In the genomic region with DNA sequence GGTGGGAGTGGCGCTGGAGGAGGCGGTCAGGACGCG, we compare ENCODE assay signal across 9 mouse cellular contexts. TPM values are rescaled to one million over a fixed set of nuclear protein-coding genes. Genes with fewer than 3 reads are reported as not detected.
DNase-seq lines count a peak whose midpoint lies in the region; ATAC-seq and TF ChIP-seq lines count a peak whose summit lies in the region.
"Had no signal": no experiment of that assay in that cellular context is flagged by ENCODE, and none has a peak within 500 bp of the region (broad histone marks: within the 10 kb centered on the region; RNA-seq: fewer than 3 reads in every experiment).

A gene (plus strand): TSS at position 6 of the 36 bp plus-strand sequence.

- peak within 1 kb of the TSS; percentile 55 for H3K4me3 ChIP-seq in erythroblast, embryonic 14.5 days (replicated peaks)
- peak within 1 kb of the TSS; percentile 63 for H3K4me3 ChIP-seq in thymus, adult 2 months (ENCODE audit: control insufficient read depth, insufficient read depth, low read length)
- H3K4me3 ChIP-seq in limb, embryonic 14.5 days (replicated peaks; ENCODE audit: low read length), result peak within 1 kb of the TSS; percentile 50
- H3K4me3 ChIP-seq in stomach, postnatal 0 days (ENCODE audit: low read depth, low read length), result peak within 1 kb of the TSS; percentile 49

- peaks cover 15% of the 10 kb centered on the region for H3K4me1 ChIP-seq in erythroblast, embryonic 14.5 days (ENCODE audit: control insufficient read depth)
- H3K4me1 ChIP-seq in thymus, adult 2 months (replicated peaks; ENCODE audit: control insufficient read depth, insufficient read depth, low read length), result peaks cover 62% of the 10 kb centered on the region
- H3K4me1 ChIP-seq in limb, embryonic 14.5 days (ENCODE audit: control insufficient read depth, insufficient read depth, low read length), result peaks cover 9% of the 10 kb centered on the region
- H3K4me1 ChIP-seq in stomach, postnatal 0 days (replicated peaks; ENCODE audit: control insufficient read depth, insufficient read depth), result no peaks in the 10 kb centered on the region

- H3K9me3 ChIP-seq in erythroblast, embryonic 14.5 days (ENCODE audit: control insufficient read depth, low read length), result no peaks in the 10 kb centered on the region
- no peaks in the 10 kb centered on the region for H3K9me3 ChIP-seq in limb, embryonic 14.5 days (ENCODE audit: control insufficient read depth, low read length)
- H3K9me3 ChIP-seq in stomach, postnatal 0 days (ENCODE audit: control insufficient read depth, low read length), result no peaks in the 10 kb centered on the region

- no peak for TF ChIP-seq CTCF in thymus, adult 2 months (IDR thresholded peaks at IDR 0.05; ENCODE audit: borderline replicate concordance, control insufficient read depth, extremely low read depth, insufficient read depth, low read length, poor library complexity)
- no peak for TF ChIP-seq CTCF in stomach, postnatal 0 days (IDR thresholded peaks at IDR 0.05; ENCODE audit: low read depth)

- H3K27me3 ChIP-seq in erythroblast, embryonic 14.5 days (ENCODE audit: control insufficient read depth), result peaks cover 44% of the 10 kb centered on the region
- H3K27me3 ChIP-seq in thymus, adult 2 months (ENCODE audit: control insufficient read depth, insufficient read depth, low read length), result no peaks in the 10 kb centered on the region
- peaks cover 26% of the 10 kb centered on the region for H3K27me3 ChIP-seq in limb, embryonic 14.5 days (ENCODE audit: control insufficient read depth, insufficient read depth, low read length)
- H3K27me3 ChIP-seq in stomach, postnatal 0 days (ENCODE audit: control insufficient read depth, insufficient read depth, low read length), result no peaks in the 10 kb centered on the region

- peak within 1 kb of the TSS; percentile 53 for H3K9ac ChIP-seq in limb, embryonic 14.5 days (ENCODE audit: low read depth, low read length, severe bottlenecking)
- H3K9ac ChIP-seq in stomach, postnatal 0 days (ENCODE audit: low read length), result peak within 1 kb of the TSS; percentile 59

- ATAC-seq in erythroblast, adult 5-6 weeks (replicated peaks; ENCODE audit: low FRiP score, poor library complexity, severe bottlenecking), result no peak
- ATAC-seq in limb, embryonic 14.5 days (ENCODE audit: low FRiP score, low read depth), result no peak
- no peak for ATAC-seq in stomach, postnatal 0 days (ENCODE audit: low FRiP score, low TSS enrichment)

- peaks cover 9% of the 10 kb centered on the region for H3K36me3 ChIP-seq in erythroblast, embryonic 14.5 days (ENCODE audit: control insufficient read depth)
- H3K36me3 ChIP-seq in thymus, adult 2 months (ENCODE audit: control insufficient read depth, insufficient read depth, low read length), result no peaks in the 10 kb centered on the region
- H3K36me3 ChIP-seq in limb, embryonic 14.5 days (ENCODE audit: control insufficient read depth, insufficient read depth, low read length), result peaks cover 10% of the 10 kb centered on the region
- peaks cover 5% of the 10 kb centered on the region; the same call in 1 of the 2 replicates for H3K36me3 ChIP-seq in stomach, postnatal 0 days (ENCODE audit: control insufficient read depth, insufficient read depth, low read length)

- no peak within 1 kb of the TSS for H3K27ac ChIP-seq in thymus, adult 2 months (ENCODE audit: control insufficient read depth, insufficient read depth, low read length)
- no peak within 1 kb of the TSS for H3K27ac ChIP-seq in limb, embryonic 14.5 days (replicated peaks; ENCODE audit: low read depth, low read length)
- 0 out of 2 replicates have a peak within 1 kb of the TSS, but pooled peaks have one; percentile 18 for H3K27ac ChIP-seq in stomach, postnatal 0 days (replicated peaks)

- H3K4me2 ChIP-seq in limb, embryonic 14.5 days (replicated peaks; ENCODE audit: low read depth, low read length, severe bottlenecking), result peak within 1 kb of the TSS; percentile 76
- peak within 1 kb of the TSS; percentile 77 for H3K4me2 ChIP-seq in stomach, postnatal 0 days (replicated peaks; ENCODE audit: low read depth)

- TF ChIP-seq POLR2A in thymus, adult 2 months (IDR thresholded peaks at IDR 0.05; ENCODE audit: control insufficient read depth, extremely low read depth, insufficient read depth, low read length, poor library complexity), result no peak
- no peak for TF ChIP-seq POLR2A in limb, embryonic 14.5 days (IDR thresholded peaks at IDR 0.05; ENCODE audit: borderline replicate concordance, extremely low read depth, insufficient read depth, insufficient read length)

- 0% methylated on average over 4 of the region's 4 CpGs for WGBS in thymus, adult 2 months
- 4% methylated on average over 4 of the region's 4 CpGs for WGBS in limb, embryonic 14.5 days
- 0% methylated on average over 3 of the region's 4 CpGs for WGBS in stomach, postnatal 0 days

- TF ChIP-seq EP300 in stomach, postnatal 0 days (optimal IDR thresholded peaks at IDR 0.05), result no peak

- DNase-seq in thymus, adult 2 months, result no peak
- no peak for DNase-seq in thymus, postnatal 25 days
- DNase-seq in limb, embryonic 14.5 days (ENCODE audit: low spot score), result no peak
- no peak for DNase-seq in stomach, postnatal 0 days (ENCODE audit: low spot score)
- DNase-seq in natural killer cell, adult 2 months (ENCODE audit: low spot score in 2 of 2), result no peak
- DNase-seq in layer of hippocampus, adult 11-12 months (ENCODE audit: low spot score), result no peak
- DNase-seq: cerebellum, adult 9-10 months had no signal

RNA-seq across cellular contexts. Expression of the gene that starts here (rescaled TPM):
- not detected in 2 replicates for polyA plus RNA-seq in erythroblast, embryonic 14.5 days (2012)
- 0.42 TPM in 1 of 2 replicates, not detected in the other for total RNA-seq in erythroblast, adult 5-6 weeks (2015; ENCODE audit: low replicate concordance)
- 0.17 TPM in 1 of 2 replicates, not detected in the other for total RNA-seq in erythroblast, adult 5-6 weeks (2017; ENCODE audit: low replicate concordance)
- polyA plus RNA-seq in thymus, adult 2 months (2012; rRNA removed), result 53.4 and 55.4 TPM in 2 replicates
- polyA plus RNA-seq in limb, embryonic 14.5 days (2012; rRNA removed), result 4.7 and 6.4 TPM in 2 replicates
- polyA plus RNA-seq in limb, embryonic 14.5 days (2014; fragmentation: Nextera tagmentation; extraction: Ambion mirVana), result 3.3 and 4.2 TPM in 2 replicates
- polyA plus RNA-seq in stomach, postnatal 0 days (2015; fragmentation: Nextera tagmentation; extraction: Ambion mirVana), result 0.82 and 1.3 TPM in 2 replicates
